Mouse (Mus musculus) lung, adult 18-20 months (tissue): ENCODE measurements around the gene Slc11a2.

Source experiments
- DNase-seq, 2 experiments: peaks; one replicate each; pipeline ENCODE4 v3.0.0; 2022; ENCODE audit warnings: mixed read lengths in 2 of 2

Gene Slc11a2

DNA sequence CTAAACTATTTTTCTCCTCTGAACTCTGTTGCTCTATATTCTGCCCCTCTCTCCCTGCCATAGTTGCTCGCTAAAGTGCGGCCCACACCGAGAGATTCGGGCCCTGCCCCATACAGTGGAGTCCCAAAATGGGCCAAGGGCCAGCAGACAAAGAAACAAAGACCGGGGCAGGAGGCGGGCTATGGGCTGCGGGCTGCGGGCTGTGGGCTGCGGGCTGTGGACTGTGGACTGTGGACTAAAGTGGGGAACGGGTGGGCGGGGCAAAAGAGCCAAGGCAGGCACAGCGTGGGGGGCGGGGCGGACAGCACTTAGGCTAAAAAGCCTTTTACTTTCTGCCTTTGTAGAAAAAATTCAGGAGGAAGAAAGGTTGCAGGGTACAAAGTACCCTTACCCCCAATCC, 78.1 kb downstream of the Slc11a2 start:
- DNase-seq = no peak

DNA sequence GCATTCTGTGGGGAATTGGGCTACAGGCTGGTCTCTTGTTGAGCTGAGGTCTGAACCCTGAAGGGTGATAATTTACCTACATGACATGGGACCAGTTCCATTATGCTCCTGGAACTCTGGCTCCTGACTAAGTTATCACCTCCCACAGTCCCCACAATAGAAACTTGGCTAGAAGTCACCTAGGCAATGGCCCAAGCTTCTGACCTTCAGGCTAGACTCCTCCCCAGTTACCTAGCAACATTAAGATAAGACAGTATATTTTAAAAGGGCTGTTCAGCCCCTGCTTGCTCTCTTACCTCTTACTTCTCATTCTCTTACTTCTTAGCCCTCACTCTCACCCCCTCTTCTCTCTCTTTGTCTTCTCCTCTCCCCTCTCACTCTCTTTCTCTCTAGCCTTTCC, 79.4 kb downstream of the Slc11a2 start:
- no peak for DNase-seq

DNA sequence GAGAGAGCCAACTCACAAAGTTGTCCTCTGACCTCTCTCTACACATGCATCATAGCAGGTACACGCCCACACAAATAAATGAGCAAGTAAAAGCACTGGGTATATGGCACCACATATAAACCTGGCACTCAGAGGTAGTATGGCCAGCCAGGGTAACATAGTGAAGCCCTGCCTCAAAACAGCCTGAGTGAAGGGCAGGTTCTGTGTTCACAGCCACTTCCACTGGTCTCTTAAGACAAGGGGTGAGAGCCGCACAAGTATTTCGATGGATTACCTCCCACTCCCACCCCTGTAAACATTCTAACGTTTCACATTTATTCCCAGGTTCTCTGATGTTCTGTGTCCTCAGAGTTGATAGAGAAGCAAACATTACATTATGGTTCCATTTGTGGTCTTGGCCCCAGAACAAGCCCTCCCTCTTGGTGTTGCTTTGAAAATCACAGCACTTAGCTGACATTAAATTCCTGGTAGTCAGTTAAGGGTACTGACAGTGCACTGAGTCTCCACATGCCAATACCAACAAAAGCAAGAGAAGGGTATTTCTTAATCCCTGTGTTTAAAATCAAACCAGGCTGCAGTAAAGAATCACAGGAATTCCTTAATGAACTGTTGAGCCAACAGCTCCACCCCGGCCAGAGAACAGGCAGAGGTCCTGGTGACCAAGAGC, 83.4 kb downstream of the Slc11a2 start:
- DNase-seq = peak; percentile 42 to 67
